Mouse (Mus musculus): ENCODE results near the gene Nop16.

The Nop16 gene

GRCm38 (mm10) chr13:54564232-54565200 lies 25.4 kb downstream of the Nop16 start:
- DNase-seq (ENCODE audit: inconsistent age in 2 of 2, low spot score in 1 of 2), result peak in 1 of 2 experiments; percentile 77

- no peak for DNase-seq (ENCODE audit: inconsistent age in 2 of 2, low spot score in 1 of 2)
Measured at GRCm38 (mm10) chr13:54562562-54562961, 27.3 kb downstream of the Nop16 start.

- DNase-seq (ENCODE audit: inconsistent age in 2 of 2, low spot score in 1 of 2), result no peak
Measured at GRCm38 (mm10) chr13:54560608-54561007, 29.3 kb downstream of the Nop16 start.

GRCm38 (mm10) chr13:54559656-54560055 lies 30.2 kb downstream of the Nop16 start:
- no peak for DNase-seq (ENCODE audit: inconsistent age in 2 of 2, low spot score in 1 of 2)

GRCm38 (mm10) chr13:54557652-54558051 lies 32.2 kb downstream of the Nop16 start:
- no peak for DNase-seq (ENCODE audit: inconsistent age in 2 of 2, low spot score in 1 of 2)

GRCm38 (mm10) chr13:54556796-54557195 lies 33.1 kb downstream of the Nop16 start:
- DNase-seq (ENCODE audit: inconsistent age in 2 of 2, low spot score in 1 of 2), result peak in 1 of 2 experiments; percentile 65

GRCm38 (mm10) chr13:54556176-54556575 lies 33.7 kb downstream of the Nop16 start:
- DNase-seq (ENCODE audit: inconsistent age in 2 of 2, low spot score in 1 of 2), result no peak

- no peak for DNase-seq (ENCODE audit: inconsistent age in 2 of 2, low spot score in 1 of 2)
Measured at GRCm38 (mm10) chr13:54548036-54548435, 41.9 kb downstream of the Nop16 start.
